Mouse (Mus musculus) megakaryocyte, embryonic 14.5 days (primary cell): ENCODE measurements around the gene Itga7. TPM values are rescaled to one million over a fixed set of nuclear protein-coding genes. Genes with fewer than 3 reads are reported as not detected.

Experiments
- H3K27me3 ChIP-seq: replicated peaks from 2 replicates; pipeline ENCODE3; 2012; ENCODE audit warnings: inconsistent platforms
- H3K36me3 ChIP-seq: replicated peaks from 2 replicates; pipeline ENCODE3; 2012; ENCODE audit warnings: low read length, inconsistent platforms, mixed read lengths
- H3K4me1 ChIP-seq: 2 replicates; pipeline ENCODE4 v1.6.1; 2012; ENCODE audit warnings: inconsistent platforms
- H3K4me3 ChIP-seq: replicated peaks from 2 replicates; pipeline ENCODE3; 2012; ENCODE audit warnings: moderate library complexity, mild to moderate bottlenecking, inconsistent platforms
- H3K9me3 ChIP-seq: 2 replicates; pipeline ENCODE4 v1.6.1; 2012; ENCODE audit warnings: inconsistent platforms
- FLI1 ChIP-seq: IDR thresholded peaks from 2 replicates; pipeline ENCODE4 v1.6.1; 2012; ENCODE audit warnings: low read length, inconsistent platforms, mixed read lengths
- GATA1 ChIP-seq: IDR thresholded peaks from 3 replicates; pipeline ENCODE4 v1.6.1; 2012; ENCODE audit warnings: mixed read lengths, low read length, inconsistent platforms, borderline replicate concordance
- polyA plus RNA-seq: library from polyadenylated mRNA; stranded (reverse); fragments of >175 nt; gene quantifications from 2 replicates; pipeline ENCODE4 v1.2.3, GENCODE M21; 2012; ENCODE audit warnings: low replicate concordance; ENCODE audit not compliant: insufficient read depth

Gene Itga7
- polyA plus RNA-seq, 1 experiment, result 1.1 TPM

- TF ChIP-seq FLI1 (no peak), GATA1 (no peak)
Observed at GRCm38 (mm10) chr10:128911430-128911829, 22.2 kb upstream of the Itga7 start.

GRCm38 (mm10) chr10:128912268-128912667, 21.4 kb upstream of the Itga7 start:
- Histone ChIP-seq H3K9me3 (no peaks in the 10 kb centered on the region), H3K27me3 (peaks cover 22% of the 10 kb centered on the region), H3K4me3 (no peak overlapping the region), H3K4me1 (peaks cover 60% of the 10 kb centered on the region), H3K36me3 (peaks cover 59% of the 10 kb centered on the region)
- no peak for TF ChIP-seq GATA1

More at GRCm38 (mm10) chr10:128911430-128911829, 22.2 kb upstream of the Itga7 start:
- Histone ChIP-seq H3K4me1 (peaks cover 61% of the 10 kb centered on the region), H3K36me3 (peaks cover 51% of the 10 kb centered on the region), H3K9me3 (no peaks in the 10 kb centered on the region), H3K27me3 (peaks cover 22% of the 10 kb centered on the region), H3K4me3 (peak overlapping the region; percentile 86)

DNA sequence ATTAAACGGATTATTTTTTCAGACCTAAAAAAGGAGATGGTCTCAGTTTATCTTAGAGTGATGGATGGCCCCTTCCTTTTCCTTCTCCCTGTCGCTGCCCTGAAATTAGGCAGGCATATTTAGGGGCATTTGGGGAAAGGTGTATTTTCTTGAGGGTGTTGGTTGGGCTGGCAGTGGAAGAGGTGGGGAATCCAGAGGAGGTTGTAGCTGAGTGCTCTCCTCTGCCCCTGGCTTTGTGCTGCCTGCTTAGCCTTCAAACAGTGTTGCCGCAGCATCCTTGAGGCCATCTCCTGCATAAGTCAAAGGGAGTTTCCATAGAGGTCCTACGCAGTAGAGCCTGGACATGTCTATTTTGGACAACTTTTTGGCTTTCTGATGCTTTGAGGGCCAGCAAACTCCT, 20.8 kb upstream of the Itga7 start:
- Histone ChIP-seq H3K36me3 (peaks cover 65% of the 10 kb centered on the region), H3K4me1 (peaks cover 65% of the 10 kb centered on the region), H3K9me3 (no peaks in the 10 kb centered on the region), H3K4me3 (no peak overlapping the region), H3K27me3 (peaks cover 22% of the 10 kb centered on the region)
- TF ChIP-seq GATA1 (no peak), FLI1 (no peak)

GRCm38 (mm10) chr10:128913219-128913618, 20.4 kb upstream of the Itga7 start:
- TF ChIP-seq FLI1, result no peak
- no peak for TF ChIP-seq GATA1
- Histone ChIP-seq H3K27me3 (peaks cover 19% of the 10 kb centered on the region), H3K4me1 (peaks cover 67% of the 10 kb centered on the region), H3K4me3 (no peak overlapping the region), H3K36me3 (peaks cover 68% of the 10 kb centered on the region), H3K9me3 (no peaks in the 10 kb centered on the region)

GRCm38 (mm10) chr10:128913696-128914095, 19.9 kb upstream of the Itga7 start:
- Histone ChIP-seq H3K36me3 (peaks cover 73% of the 10 kb centered on the region), H3K4me1 (peaks cover 70% of the 10 kb centered on the region), H3K4me3 (no peak overlapping the region), H3K9me3 (no peaks in the 10 kb centered on the region), H3K27me3 (peaks cover 17% of the 10 kb centered on the region)
- TF ChIP-seq FLI1 (no peak), GATA1 (no peak)

GRCm38 (mm10) chr10:128915550-128915949, 18.1 kb upstream of the Itga7 start:
- TF ChIP-seq FLI1 (no peak), GATA1 (no peak)

DNA sequence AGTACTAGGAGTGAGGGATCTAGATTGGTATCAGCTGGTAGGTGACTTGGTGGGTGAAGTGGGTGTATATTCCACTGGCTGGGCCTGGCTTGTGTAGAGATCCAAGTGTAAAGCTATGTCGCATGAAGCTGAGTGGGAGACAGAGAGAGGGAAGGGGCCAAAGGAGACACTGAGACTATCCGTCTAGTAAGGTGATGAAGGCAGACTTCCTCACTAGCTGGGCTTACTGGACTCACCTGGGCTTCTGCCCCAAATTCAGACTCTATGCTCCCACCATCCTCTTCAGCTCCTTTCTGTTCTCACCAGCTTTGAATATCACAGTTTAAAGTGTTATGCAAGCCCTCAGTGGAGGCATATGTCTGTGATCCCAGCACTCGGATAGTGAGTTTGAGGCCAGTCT, 17.0 kb upstream of the Itga7 start:
- Histone ChIP-seq H3K36me3 (peaks cover 93% of the 10 kb centered on the region), H3K27me3 (no peaks in the 10 kb centered on the region), H3K9me3 (no peaks in the 10 kb centered on the region), H3K4me1 (peaks cover 70% of the 10 kb centered on the region), H3K4me3 (no peak overlapping the region)
- no peak for TF ChIP-seq GATA1
- no peak for TF ChIP-seq FLI1

More at GRCm38 (mm10) chr10:128915550-128915949, 18.1 kb upstream of the Itga7 start:
- no peak overlapping the region for H3K4me3 ChIP-seq
- H3K27me3 ChIP-seq, result peaks cover 4% of the 10 kb centered on the region
- H3K36me3 ChIP-seq, result peaks cover 91% of the 10 kb centered on the region
- H3K9me3 ChIP-seq, result no peaks in the 10 kb centered on the region
- H3K4me1 ChIP-seq, result peaks cover 70% of the 10 kb centered on the region

DNA sequence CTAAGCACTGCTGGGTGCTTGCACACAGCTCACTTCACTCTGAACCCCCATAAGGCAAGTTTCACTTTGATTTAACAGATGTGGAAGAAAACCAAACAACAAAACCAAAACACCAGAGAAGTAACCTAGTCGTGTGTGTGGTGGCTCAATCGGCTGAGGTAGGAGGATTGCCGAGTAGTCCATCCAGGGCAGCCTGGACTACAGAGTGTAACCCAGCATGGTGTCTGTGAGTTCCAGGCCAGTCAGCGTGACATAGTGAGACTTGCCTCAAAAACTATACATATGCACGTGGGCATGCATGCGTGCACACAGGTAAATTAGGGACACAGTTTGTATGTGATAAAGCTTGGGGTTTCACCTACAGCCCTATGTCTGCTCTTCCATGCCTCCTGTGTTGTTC, 16.2 kb upstream of the Itga7 start:
- no peaks in the 10 kb centered on the region for H3K9me3 ChIP-seq
- peaks cover 72% of the 10 kb centered on the region for H3K4me1 ChIP-seq
- H3K27me3 ChIP-seq, result no peaks in the 10 kb centered on the region
- H3K4me3 ChIP-seq, result no peak overlapping the region
- no peak for TF ChIP-seq GATA1
- H3K36me3 ChIP-seq, result peaks cover 91% of the 10 kb centered on the region

DNA sequence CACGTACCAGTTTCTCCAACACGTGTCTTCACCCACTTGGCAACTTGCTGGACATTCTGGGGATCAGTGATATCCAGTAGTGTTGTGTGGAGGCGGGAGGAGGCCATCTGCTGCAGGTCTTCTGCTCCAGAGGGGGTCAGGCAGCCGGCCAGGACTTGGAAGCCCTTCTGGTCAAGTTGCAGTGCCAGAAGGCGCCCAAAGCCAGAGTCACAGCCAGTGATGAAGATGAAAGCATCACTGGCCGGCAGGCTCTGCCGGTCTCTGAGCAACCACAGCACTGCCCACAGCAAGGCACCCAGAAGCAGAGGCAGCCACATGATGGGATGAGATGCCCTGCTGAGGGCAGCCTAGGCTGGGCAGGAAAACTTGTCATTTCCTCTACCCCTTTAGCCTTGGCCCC, 15.4 kb upstream of the Itga7 start:
- Histone ChIP-seq H3K4me1 (peaks cover 68% of the 10 kb centered on the region), H3K27me3 (no peaks in the 10 kb centered on the region), H3K4me3 (peak overlapping the region; percentile 8), H3K36me3 (peaks cover 83% of the 10 kb centered on the region), H3K9me3 (no peaks in the 10 kb centered on the region)
- TF ChIP-seq GATA1 (no peak), FLI1 (no peak)

- Histone ChIP-seq H3K27me3 (no peaks in the 10 kb centered on the region), H3K36me3 (peaks cover 73% of the 10 kb centered on the region), H3K9me3 (no peaks in the 10 kb centered on the region), H3K4me1 (peaks cover 69% of the 10 kb centered on the region), H3K4me3 (peak overlapping the region; percentile 19)
- TF ChIP-seq GATA1, result no peak
- no peak for TF ChIP-seq FLI1
Observed at GRCm38 (mm10) chr10:128919203-128919631, 14.4 kb upstream of the Itga7 start.

- H3K9me3 ChIP-seq, result no peaks in the 10 kb centered on the region
- peaks cover 66% of the 10 kb centered on the region for H3K36me3 ChIP-seq
- H3K4me3 ChIP-seq, result no peak overlapping the region
- TF ChIP-seq GATA1, result no peak
- H3K4me1 ChIP-seq, result peaks cover 76% of the 10 kb centered on the region
- H3K27me3 ChIP-seq, result no peaks in the 10 kb centered on the region
Observed at GRCm38 (mm10) chr10:128919966-128920365, 13.7 kb upstream of the Itga7 start.
